Mouse (Mus musculus) central nervous system, embryonic 14 days (tissue): Measurements from ENCODE around the gene Schip1. TPM values are rescaled to one million over a fixed set of nuclear protein-coding genes. Genes with fewer than 3 reads are reported as not detected.

Experiments
- polyA plus RNA-seq: library from polyadenylated mRNA; depleted of rRNA; stranded (reverse); fragments of >200 nt; gene quantifications from 2 replicates; pipeline ENCODE4 v1.2.3, GENCODE M21; 2012; rRNA removed

Schip1 gene
- 71.6 and 84.5 TPM in 2 replicates for polyA plus RNA-seq

GRCm38 (mm10) chr3:68064731-68065130, at the start of gene Schip1:
Gene Schip1 (plus strand): TSS chr3:68064802.

Other genes with a start within 250 kb of the Schip1 start
- 0.50 and 0.59 TPM in 2 replicates for gene Iqcj, start 172.6 kb upstream of the Schip1 start, polyA plus RNA-seq
- gene Iqschfp, start 172.6 kb upstream of the Schip1 start, polyA plus RNA-seq: 7.0 and 8.2 TPM in 2 replicates